Mouse (Mus musculus) CH12.LX (cell line): ENCODE data around the gene Cacng4. TPM values are rescaled to one million over a fixed set of nuclear protein-coding genes. Genes with fewer than 3 reads are reported as not detected.

Experiments
- DNase-seq: peaks from one replicate; pipeline ENCODE4 v3.0.0-alpha.2; 2013; ENCODE audit errors: extremely low read depth
- H3K27ac ChIP-seq: 2 replicates; pipeline ENCODE4 v1.5.1; 2012; ENCODE audit warnings: low read depth, mild to moderate bottlenecking, control low read depth, moderate library complexity; ENCODE audit not compliant: insufficient read depth
- H3K27me3 ChIP-seq: replicated peaks from 2 replicates; pipeline ENCODE3; 2012; ENCODE audit warnings: inconsistent platforms
- H3K36me3 ChIP-seq, 2 experiments: replicated peaks in 1 of 2; 2 replicates each; pipeline versions ENCODE3 to v1.6.1; 2012; ENCODE audit warnings: inconsistent platforms in 1 of 2, low read length in 1 of 2, mild to moderate bottlenecking in 1 of 2, mixed read lengths in 1 of 2, moderate library complexity in 1 of 2; ENCODE audit not compliant: control insufficient read depth in 1 of 2, insufficient read depth in 1 of 2
- H3K4me1 ChIP-seq, 2 experiments: 2 replicates each; pipeline ENCODE4 v1.6.1; 2012; ENCODE audit warnings: inconsistent platforms in 1 of 2, moderate library complexity in 1 of 2; ENCODE audit not compliant: insufficient read depth in 2 of 2, control insufficient read depth in 1 of 2
- H3K4me2 ChIP-seq: 2 replicates; pipeline ENCODE4 v1.6.1; 2012; ENCODE audit warnings: low read depth, mild to moderate bottlenecking, control low read depth; ENCODE audit not compliant: poor library complexity, insufficient read depth, severe bottlenecking
- H3K4me3 ChIP-seq, 3 experiments: fragments of 150-350 bp in 1 of 3; sonication (generic) in 1 of 3; replicated peaks in 1 of 3; 2 replicates each; pipeline versions ENCODE3 to v1.5.1; 2011 to 2012; ENCODE audit warnings: low read depth in 2 of 3, low read length in 2 of 3, mild to moderate bottlenecking in 2 of 3, moderate library complexity in 2 of 3, control low read depth in 1 of 3, improper control_type of control experiment in 1 of 3, inconsistent platforms in 1 of 3, mixed read lengths in 1 of 3; ENCODE audit not compliant: poor library complexity in 1 of 3
- H3K79me2 ChIP-seq: replicated peaks from 2 replicates; pipeline ENCODE4 v1.6.1; 2012; ENCODE audit warnings: mild to moderate bottlenecking, moderate library complexity; ENCODE audit not compliant: control insufficient read depth, poor library complexity, insufficient read depth, severe bottlenecking; ENCODE audit errors: extremely low read depth
- H3K9ac ChIP-seq: 2 replicates; pipeline ENCODE4 v1.6.1; 2012; ENCODE audit warnings: low read depth, mild to moderate bottlenecking, control low read depth, moderate library complexity; ENCODE audit not compliant: insufficient read depth
- H3K9me3 ChIP-seq: replicated peaks from 2 replicates; pipeline ENCODE3; 2012; ENCODE audit warnings: low read length, inconsistent platforms, mixed read lengths
- BHLHE40 ChIP-seq: IDR thresholded peaks from 2 replicates; pipeline ENCODE4 v1.6.1; 2011; ENCODE audit warnings: mild to moderate bottlenecking, low read depth, low read length, improper control_type of control experiment
- CHD1 ChIP-seq: IDR thresholded peaks from 2 replicates; pipeline ENCODE4 v1.6.1; 2012; ENCODE audit warnings: low read depth, low read length, improper control_type of control experiment, inconsistent platforms
- GABPA ChIP-seq: IDR thresholded peaks from 2 replicates; pipeline ENCODE4 v1.6.1; 2012; ENCODE audit warnings: low read depth, low read length, improper control_type of control experiment, inconsistent platforms; ENCODE audit not compliant: insufficient replicate concordance
- IRF4 ChIP-seq: IDR thresholded peaks from 2 replicates; pipeline ENCODE4 v1.6.1; 2014; ENCODE audit warnings: low read depth, mild to moderate bottlenecking, inconsistent platforms, low read length, improper control_type of control experiment
- JUN ChIP-seq: IDR thresholded peaks from 2 replicates; pipeline ENCODE4 v1.6.1; 2011; ENCODE audit warnings: low read depth, mild to moderate bottlenecking, low read length, improper control_type of control experiment, moderate library complexity; ENCODE audit not compliant: insufficient read depth
- MAZ ChIP-seq: IDR thresholded peaks from 2 replicates; pipeline ENCODE4 v1.6.1; 2012; ENCODE audit warnings: low read depth, mild to moderate bottlenecking, inconsistent platforms, low read length, improper control_type of control experiment, moderate library complexity
- NELFE ChIP-seq: IDR thresholded peaks from 2 replicates; pipeline ENCODE4 v1.6.1; 2011; ENCODE audit warnings: low read depth, low read length, improper control_type of control experiment
- PAX5 ChIP-seq: IDR thresholded peaks from 2 replicates; pipeline ENCODE4 v1.6.1; 2012; ENCODE audit warnings: low read length, inconsistent platforms, mixed read lengths
- RCOR1 ChIP-seq: conservative IDR thresholded peaks from 2 replicates; pipeline ENCODE4 v1.6.1; 2012; ENCODE audit warnings: low read depth, mild to moderate bottlenecking, inconsistent platforms, low read length, improper control_type of control experiment
- SMC3 ChIP-seq: IDR thresholded peaks from 2 replicates; pipeline ENCODE4 v1.6.1; 2011; ENCODE audit warnings: low read depth, low read length, improper control_type of control experiment
- TBP ChIP-seq: conservative IDR thresholded peaks from 2 replicates; pipeline ENCODE4 v1.6.1; 2011; ENCODE audit warnings: low read depth, low read length, improper control_type of control experiment
- TCF12 ChIP-seq: IDR thresholded peaks from 2 replicates; pipeline ENCODE4 v1.6.1; 2014; ENCODE audit warnings: low read depth, mild to moderate bottlenecking, inconsistent platforms, low read length, improper control_type of control experiment
- USF1 ChIP-seq: IDR thresholded peaks from 2 replicates; pipeline ENCODE4 v1.6.1; 2014; ENCODE audit warnings: low read depth, mild to moderate bottlenecking, inconsistent platforms, low read length, improper control_type of control experiment
- ZC3H11A ChIP-seq: IDR thresholded peaks from 2 replicates; pipeline ENCODE4 v1.6.1; 2012; ENCODE audit warnings: low read depth, mild to moderate bottlenecking, inconsistent platforms, low read length, improper control_type of control experiment
- ZMIZ1 ChIP-seq: IDR thresholded peaks from 2 replicates; pipeline ENCODE4 v1.6.1; 2012; ENCODE audit warnings: low read depth, mild to moderate bottlenecking, inconsistent platforms, low read length, improper control_type of control experiment
- ZNF384 ChIP-seq: IDR thresholded peaks from 2 replicates; pipeline ENCODE4 v1.6.1; 2012; ENCODE audit warnings: low read depth, low read length, improper control_type of control experiment, inconsistent platforms
- dilution Hi-C: fragments of 300-500 bp; cut with MboI; formaldehyde crosslinking; loops from 2 replicates; pipeline ENCODE4 v1.14.3; 2020; ENCODE audit warnings: low sequenced_read_pairs; ENCODE audit not compliant: extremely low pct_unique_long_range_greater_than_20kb, extremely low pct_ligation_motif_present
- in situ Hi-C: fragments of 300-500 bp; cut with MboI; formaldehyde crosslinking; loops from 3 replicates; pipeline ENCODE4 v1.14.3; 2019; ENCODE audit warnings: low sequenced_read_pairs, low pct_ligation_motif_present, low pct_unique_long_range_greater_than_20kb, mixed read lengths
- polyA plus RNA-seq: library from polyadenylated mRNA; unstranded; fragments of >175 nt; gene quantifications from 2 replicates; pipeline ENCODE4 v1.2.1, GENCODE M21; 2012; ENCODE audit warnings: low read depth; ENCODE audit not compliant: insufficient read length
- total RNA-seq, 2 experiments: library from RNA; depleted of rRNA; stranded (reverse); fragments of 300-350 nt in 1 of 2; fragments of >200 nt in 1 of 2; gene quantifications; 2 replicates each; pipeline ENCODE4 v1.2.3; 2012 to 2014

Gene Cacng4
- total and polyA plus RNA-seq, 3 experiments, result not detected

- Histone ChIP-seq H3K27ac (no peak overlapping the region), H3K79me2 (no peaks in the 10 kb centered on the region), H3K4me2 (no peak overlapping the region), H3K4me3 (no peak overlapping the region), H3K4me1 (no peaks in the 10 kb centered on the region; a peak in 1 of 4 replicates), H3K9ac (no peak overlapping the region), H3K9me3 (peaks cover 8% of the 10 kb centered on the region), H3K27me3 (peaks cover 60% of the 10 kb centered on the region), H3K36me3 (no peaks in the 10 kb centered on the region)
- dilution Hi-C loops, result no loop called here
- TF ChIP-seq PAX5 (no peak), USF1 (no peak), BHLHE40 (no peak), TCF12 (no peak), ZMIZ1 (no peak), SMC3 (no peak), GABPA (no peak), TBP (no peak), RCOR1 (no peak), MAZ (no peak), NELFE (no peak), ZNF384 (no peak), JUN (no peak), ZC3H11A (no peak)
- in situ Hi-C loops, result no loop called here
- DNase-seq, result no peak
These were observed 906 bp downstream of the Cacng4 start for GRCm38 (mm10) chr11:107793200-107794102.

DNA sequence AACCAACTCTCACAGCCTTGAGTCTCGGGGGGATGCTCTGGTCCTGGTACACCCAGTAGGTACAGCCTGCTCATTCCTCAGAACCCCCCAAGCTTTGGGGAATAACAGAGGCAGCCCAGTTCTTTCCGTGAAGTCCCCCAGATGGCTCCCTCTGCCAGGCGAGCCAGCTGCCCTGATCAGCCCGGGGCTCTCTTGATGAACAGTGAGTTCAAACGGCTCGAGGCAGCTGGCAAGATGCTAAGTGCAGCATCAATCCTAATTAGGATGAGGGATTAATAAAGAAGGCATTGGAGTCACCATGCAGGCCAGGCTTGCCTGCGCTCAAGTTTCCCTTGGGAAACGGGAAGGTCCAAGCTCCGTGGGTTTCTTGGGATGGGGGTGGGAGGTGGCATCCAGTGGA is 2.2 kb downstream of the Cacng4 start:
- Histone ChIP-seq H3K9ac (no peak overlapping the region), H3K9me3 (peaks cover 8% of the 10 kb centered on the region), H3K36me3 (no peaks in the 10 kb centered on the region), H3K79me2 (no peaks in the 10 kb centered on the region), H3K27ac (no peak overlapping the region), H3K4me3 (no peak overlapping the region), H3K27me3 (peaks cover 59% of the 10 kb centered on the region), H3K4me2 (no peak overlapping the region), H3K4me1 (no peaks in the 10 kb centered on the region; a peak in 1 of 4 replicates)
- TF ChIP-seq ZNF384 (no peak), IRF4 (no peak), CHD1 (no peak)
- in situ Hi-C loops, result no loop called here
- dilution Hi-C loops, result no loop called here
- no peak for DNase-seq
